Mouse (Mus musculus) forebrain, embryonic 13.5 days (tissue): Measurements from ENCODE around the gene Inhbc. TPM values are rescaled to one million over a fixed set of nuclear protein-coding genes. Genes with fewer than 3 reads are reported as not detected.
"Not testable (repeated sequence)": the region's sequence is repeated elsewhere in the genome, so short reads cannot be mapped to it uniquely, and the experiment has no call there.

Experiments
- ATAC-seq: fragments of 200-750 bp; cut with Nextera tagmentation; 2 replicates; pipeline ENCODE4 v1.8.0; 2017
- H3K27ac ChIP-seq: fragments of 300-500 bp; sonication (generic); 2 replicates; pipeline ENCODE4 v1.5.1; 2015; ENCODE audit warnings: inconsistent platforms, mild to moderate bottlenecking, moderate library complexity
- H3K27me3 ChIP-seq: fragments of 300-500 bp; sonication (generic); 2 replicates; pipeline ENCODE4 v1.6.1; 2015; ENCODE audit warnings: mild to moderate bottlenecking, inconsistent platforms
- H3K36me3 ChIP-seq: fragments of 300-500 bp; sonication (generic); 2 replicates; pipeline ENCODE4 v1.6.1; 2015; ENCODE audit warnings: mild to moderate bottlenecking, inconsistent platforms; ENCODE audit not compliant: poor library complexity, severe bottlenecking
- H3K4me1 ChIP-seq: fragments of 300-500 bp; sonication (generic); 2 replicates; pipeline ENCODE4 v1.6.1; 2015; ENCODE audit warnings: inconsistent platforms
- H3K4me2 ChIP-seq: fragments of 300-500 bp; sonication (generic); 2 replicates; pipeline ENCODE4 v1.6.1; 2015; ENCODE audit warnings: inconsistent platforms, mild to moderate bottlenecking, moderate library complexity
- H3K4me3 ChIP-seq: fragments of 300-500 bp; sonication (generic); 2 replicates; pipeline ENCODE4 v1.5.1; 2015; ENCODE audit warnings: mild to moderate bottlenecking, inconsistent platforms
- H3K9ac ChIP-seq: fragments of 300-500 bp; sonication (generic); 2 replicates; pipeline ENCODE4 v1.6.1; 2015; ENCODE audit warnings: mild to moderate bottlenecking, inconsistent platforms
- H3K9me3 ChIP-seq: fragments of 300-500 bp; sonication (generic); replicated peaks from 2 replicates; pipeline ENCODE4 v1.6.1; 2016; ENCODE audit warnings: inconsistent platforms
- WGBS: fragments of 180-500 bp; shearing (Covaris S2); methylation state at CpG from one replicate; pipeline ENCODE4 v1.1.7; 2015; 5-methylcytosine and 5-hydroxymethylcytosine counted together
- polyA plus RNA-seq: library from polyadenylated mRNA; unstranded; fragments of >200 nt; fragmentation: Nextera tagmentation; extraction: Ambion mirVana; gene quantifications from 2 replicates; pipeline ENCODE4 v1.2.1, GENCODE M21; 2015

Gene Inhbc
- polyA plus RNA-seq, 1 experiment from 2014 or later, result not detected

DNA sequence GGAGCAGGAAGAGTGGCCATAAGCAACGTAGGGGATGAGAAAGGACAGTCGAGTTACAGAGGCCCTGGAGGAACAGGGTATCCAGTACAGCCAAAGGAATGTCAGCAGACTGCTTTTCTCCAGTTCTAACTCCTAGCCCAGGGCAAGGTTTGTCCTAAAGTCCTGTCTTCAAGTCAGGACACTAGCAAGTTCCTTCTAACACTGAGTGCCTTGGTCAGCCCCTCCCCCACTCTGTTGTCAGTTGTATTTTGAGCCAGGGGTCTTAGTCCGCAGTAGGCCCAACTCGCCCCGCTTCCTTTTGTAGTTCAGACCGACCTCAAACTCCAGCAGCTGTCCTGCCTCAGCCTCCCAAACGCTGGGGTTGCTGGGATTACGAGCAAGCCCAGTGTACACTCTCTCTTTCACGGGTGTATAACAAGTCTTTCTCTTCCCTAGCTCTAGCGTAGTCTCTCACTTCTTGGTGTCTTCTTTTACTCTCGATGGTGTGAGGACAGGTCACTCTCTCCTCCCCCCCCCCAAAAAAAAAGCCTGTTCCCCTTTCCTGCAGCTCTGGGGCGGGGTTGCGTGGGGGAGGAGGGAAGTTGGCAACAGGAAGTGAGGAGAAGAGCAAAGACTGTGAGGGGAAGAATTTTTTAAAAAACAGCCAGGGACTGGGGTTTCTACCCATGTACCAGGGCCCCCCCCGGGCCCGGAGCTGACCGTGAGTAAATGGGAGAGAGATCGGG, 46.9 kb downstream of the Inhbc start:
- Histone ChIP-seq H3K9ac (no peak overlapping the region), H3K4me3 (no peak overlapping the region), H3K36me3 (no peaks in the 10 kb centered on the region), H3K4me2 (no peak overlapping the region), H3K9me3 (no peaks in the 10 kb centered on the region), H3K27me3 (peaks cover 72% of the 10 kb centered on the region), H3K4me1 (peaks cover 12% of the 10 kb centered on the region), H3K27ac (no peak overlapping the region)
- ATAC-seq, result no peak
- 81% methylated on average over 17 of the region's 17 CpGs for WGBS

GRCm38 (mm10) chr10:127322669-127323068, 47.6 kb downstream of the Inhbc start:
- no peak overlapping the region for H3K9ac ChIP-seq
- 87% methylated on average over 4 of the region's 4 CpGs for WGBS
- peaks cover 12% of the 10 kb centered on the region for H3K4me1 ChIP-seq
- peaks cover 70% of the 10 kb centered on the region for H3K27me3 ChIP-seq
- ATAC-seq, result no peak
- H3K9me3 ChIP-seq, result no peaks in the 10 kb centered on the region
- H3K4me2 ChIP-seq, result no peak overlapping the region
- H3K27ac ChIP-seq, result no peak overlapping the region
- H3K4me3 ChIP-seq, result no peak overlapping the region
- no peaks in the 10 kb centered on the region for H3K36me3 ChIP-seq

GRCm38 (mm10) chr10:127322178-127322577, 48.1 kb downstream of the Inhbc start:
- WGBS, result 63% methylated on average over 13 of the region's 13 CpGs
- ATAC-seq, result no peak
- Histone ChIP-seq H3K4me3 (no peak overlapping the region), H3K9ac (no peak overlapping the region), H3K4me1 (peaks cover 12% of the 10 kb centered on the region), H3K27me3 (peaks cover 65% of the 10 kb centered on the region), H3K9me3 (no peaks in the 10 kb centered on the region), H3K27ac (no peak overlapping the region), H3K36me3 (no peaks in the 10 kb centered on the region), H3K4me2 (no peak overlapping the region)

DNA sequence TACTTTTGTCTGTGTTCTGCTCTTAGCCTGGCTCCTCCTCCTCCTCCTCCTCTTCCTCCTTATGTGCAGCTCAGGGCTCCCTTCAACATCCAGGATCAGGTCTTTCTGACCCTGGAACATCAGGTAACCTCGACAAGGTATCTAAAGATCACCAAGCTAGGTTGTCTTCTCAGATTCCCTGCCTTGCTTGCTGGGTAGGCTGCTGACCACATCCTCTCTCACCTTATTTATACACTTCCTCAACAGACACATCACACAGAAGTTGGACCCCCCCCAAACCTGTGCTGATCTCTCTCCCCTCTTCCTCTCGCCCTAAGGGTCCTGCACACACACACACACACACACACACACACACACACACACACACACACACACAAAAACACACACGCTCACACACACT, 48.6 kb downstream of the Inhbc start, which contains the start of gene Arhgap9:
Arhgap9 (plus strand) TSS at position 344 of the 400 bp plus-strand sequence.
- peaks cover 59% of the 10 kb centered on the region for H3K27me3 ChIP-seq
- 82% methylated on average over 3 of the region's 3 CpGs for WGBS
- H3K4me3 ChIP-seq, result no peak within 1 kb of the TSS

GRCm38 (mm10) chr10:127319969-127320368, 50.3 kb downstream of the Inhbc start:
- H3K9ac ChIP-seq, result no peak overlapping the region
- H3K27ac ChIP-seq, result no peak overlapping the region
- H3K9me3 ChIP-seq, result no peaks in the 10 kb centered on the region
- ATAC-seq, result no peak
- H3K27me3 ChIP-seq, result peaks cover 43% of the 10 kb centered on the region
- H3K36me3 ChIP-seq, result no peaks in the 10 kb centered on the region
- no peaks in the 10 kb centered on the region for H3K4me1 ChIP-seq
- H3K4me2 ChIP-seq, result no peak overlapping the region
- no peak overlapping the region for H3K4me3 ChIP-seq
- 91% methylated on average over 7 of the region's 7 CpGs for WGBS

More for the DNA sequence above, 48.6 kb downstream of the Inhbc start, which contains the start of gene Arhgap9:
- H3K9ac ChIP-seq, result no peak within 1 kb of the TSS
- peaks cover 10% of the 10 kb centered on the region for H3K4me1 ChIP-seq
- ATAC-seq, result no peak
- H3K36me3 ChIP-seq, result no peaks in the 10 kb centered on the region
- no peak within 1 kb of the TSS for H3K4me2 ChIP-seq
- H3K27ac ChIP-seq, result no peak within 1 kb of the TSS
- no peaks in the 10 kb centered on the region for H3K9me3 ChIP-seq

DNA sequence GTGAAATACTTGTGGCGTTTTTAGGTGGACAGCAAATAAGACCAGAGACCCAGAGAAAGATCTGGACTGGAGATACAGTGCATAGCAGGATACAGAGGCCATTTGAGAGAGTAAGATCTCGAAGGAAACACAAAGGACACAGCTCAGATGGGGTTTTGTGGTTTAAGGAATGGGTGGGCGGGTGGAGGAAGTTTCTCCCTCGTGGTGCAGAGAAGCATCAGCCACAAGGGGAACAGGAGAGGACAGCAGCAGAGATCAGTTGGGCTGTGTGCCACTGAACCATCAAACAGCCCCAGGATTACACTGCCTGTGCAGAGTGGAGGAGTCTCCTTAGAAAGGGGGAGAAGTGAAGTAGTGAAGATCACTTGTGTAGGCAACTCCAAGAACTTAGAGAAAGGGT, 52.2 kb downstream of the Inhbc start:
- 47% methylated on average over 4 of the region's 4 CpGs for WGBS
- no peak for ATAC-seq
- H3K9ac ChIP-seq, result no peak overlapping the region

DNA sequence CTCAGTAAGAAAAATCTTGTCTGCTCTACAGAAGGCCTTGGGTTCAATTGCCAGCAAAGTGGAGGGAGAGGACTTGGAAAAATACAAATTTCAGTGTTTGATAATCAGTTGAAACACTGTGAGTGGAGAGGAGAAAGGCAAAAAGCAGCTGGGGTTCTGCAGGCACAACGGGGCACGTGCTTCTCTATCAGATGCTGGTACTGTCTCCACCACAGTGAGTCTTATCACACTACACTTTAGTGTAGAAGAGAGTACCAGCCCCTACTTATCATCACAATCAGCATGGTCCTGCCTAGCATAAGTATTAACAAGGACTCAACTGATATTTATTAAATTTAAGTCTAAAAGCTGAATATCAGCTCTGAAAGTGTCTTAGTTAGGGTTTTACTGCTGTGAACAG, 53.0 kb downstream of the Inhbc start:
- 75% methylated on average over 2 of the region's 2 CpGs for WGBS
- Histone ChIP-seq H3K9ac (no peak overlapping the region), H3K27ac (no peak overlapping the region), H3K4me3 (no peak overlapping the region), H3K4me1 (0 out of 2 replicates have a peak, but pooled peaks cover under 1% of the 10 kb centered on the region), H3K9me3 (no peaks in the 10 kb centered on the region), H3K36me3 (no peaks in the 10 kb centered on the region), H3K27me3 (peaks cover 16% of the 10 kb centered on the region; the same call in 1 of the 2 replicates), H3K4me2 (no peak overlapping the region)
- ATAC-seq, result no peak

More for the DNA sequence above, 52.2 kb downstream of the Inhbc start:
- no peak overlapping the region for H3K4me3 ChIP-seq
- H3K27ac ChIP-seq, result no peak overlapping the region
- H3K4me1 ChIP-seq, result no peaks in the 10 kb centered on the region
- no peaks in the 10 kb centered on the region for H3K9me3 ChIP-seq
- H3K27me3 ChIP-seq, result peaks cover 23% of the 10 kb centered on the region; the same call in 1 of the 2 replicates
- no peaks in the 10 kb centered on the region for H3K36me3 ChIP-seq
- H3K4me2 ChIP-seq, result no peak overlapping the region

DNA sequence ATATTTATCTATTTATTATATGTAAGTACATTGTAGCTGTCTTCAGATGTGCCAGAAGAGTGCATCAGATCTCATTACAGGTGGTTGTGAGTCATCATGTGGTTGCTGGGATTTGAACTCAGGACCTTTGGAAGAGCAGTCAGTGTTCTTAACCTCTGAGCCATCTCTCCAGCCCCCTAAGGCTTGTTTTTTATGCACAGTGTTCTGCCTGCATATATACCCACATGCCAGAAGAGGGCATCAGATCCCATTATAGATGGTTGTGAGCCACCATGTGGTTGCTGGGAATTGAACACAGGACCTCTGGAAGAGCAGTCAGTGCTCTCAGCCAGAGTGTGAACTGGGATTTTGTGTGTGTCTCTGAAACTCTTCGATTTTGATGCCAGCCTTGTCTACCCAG, 55.3 kb downstream of the Inhbc start:
- not testable (repeated sequence) for H3K36me3 ChIP-seq, H3K9me3 ChIP-seq, H3K9ac ChIP-seq, H3K4me3 ChIP-seq, H3K27me3 ChIP-seq, H3K27ac ChIP-seq, ATAC-seq, H3K4me2 ChIP-seq
- 79% methylated on average over 1 of the region's 1 CpGs for WGBS
- peaks cover 13% of the 10 kb centered on the region for H3K4me1 ChIP-seq

GRCm38 (mm10) chr10:127313516-127313915, 56.7 kb downstream of the Inhbc start:
- WGBS, result 87% methylated on average over 5 of the region's 5 CpGs
- H3K9ac ChIP-seq, H3K4me2 ChIP-seq, H3K4me3 ChIP-seq, ATAC-seq, H3K36me3 ChIP-seq, H3K27me3 ChIP-seq, H3K9me3 ChIP-seq, H3K27ac ChIP-seq: not testable (repeated sequence)
- H3K4me1 ChIP-seq, result peaks cover 15% of the 10 kb centered on the region

GRCm38 (mm10) chr10:127312858-127313257, 57.4 kb downstream of the Inhbc start:
- Histone ChIP-seq H3K27ac (no peak overlapping the region), H3K36me3 (peaks cover 16% of the 10 kb centered on the region), H3K4me1 (peaks cover 15% of the 10 kb centered on the region), H3K4me2 (no peak overlapping the region), H3K9ac (no peak overlapping the region), H3K4me3 (no peak overlapping the region), H3K9me3 (no peaks in the 10 kb centered on the region), H3K27me3 (0 out of 2 replicates have a peak, but pooled peaks cover 2% of the 10 kb centered on the region)
- ATAC-seq, result no peak
- 78% methylated on average over 4 of the region's 4 CpGs for WGBS

- Histone ChIP-seq H3K4me3 (peak overlapping the region; percentile 74), H3K4me2 (peak overlapping the region; percentile 69), H3K36me3 (peaks cover 21% of the 10 kb centered on the region), H3K27ac (peak overlapping the region; percentile 69), H3K9ac (peak overlapping the region; percentile 58), H3K9me3 (no peaks in the 10 kb centered on the region), H3K27me3 (no peaks in the 10 kb centered on the region), H3K4me1 (peaks cover 15% of the 10 kb centered on the region)
- peak; percentile 56 for ATAC-seq
- WGBS, result under 1% methylated on average over 4 of the region's 4 CpGs
Observed at GRCm38 (mm10) chr10:127312356-127312676, 57.9 kb downstream of the Inhbc start.

GRCm38 (mm10) chr10:127311476-127312355, 58.5 kb downstream of the Inhbc start, which contains the start of gene Mars:
Gene Mars (minus strand): TSS chr10:127311786.
- no peaks in the 10 kb centered on the region for H3K9me3 ChIP-seq
- H3K4me2 ChIP-seq, result peak within 1 kb of the TSS; percentile 69
- peak; percentile 98 for ATAC-seq
- H3K4me3 ChIP-seq, result peak within 1 kb of the TSS; percentile 74
- peak within 1 kb of the TSS; percentile 86 for H3K9ac ChIP-seq
- H3K4me1 ChIP-seq, result peaks cover 15% of the 10 kb centered on the region
- H3K36me3 ChIP-seq, result peaks cover 27% of the 10 kb centered on the region
- H3K27ac ChIP-seq, result peak within 1 kb of the TSS; percentile 69
- no peaks in the 10 kb centered on the region for H3K27me3 ChIP-seq
- under 1% methylated on average over 65 of the region's 65 CpGs for WGBS
